Mouse (Mus musculus) liver, postnatal 0 days (tissue): ENCODE measurements around the gene Plekhm3.

Source experiments
- CTCF ChIP-seq: sonication (generic); IDR thresholded peaks from 2 replicates; pipeline ENCODE4 v1.5.1; 2016; ENCODE audit warnings: antibody characterized with exemption, low read depth
- EP300 ChIP-seq: IDR thresholded peaks from 2 replicates; pipeline ENCODE4 v1.6.1; 2016; ENCODE audit warnings: antibody characterized with exemption, low read depth, mild to moderate bottlenecking

DNA sequence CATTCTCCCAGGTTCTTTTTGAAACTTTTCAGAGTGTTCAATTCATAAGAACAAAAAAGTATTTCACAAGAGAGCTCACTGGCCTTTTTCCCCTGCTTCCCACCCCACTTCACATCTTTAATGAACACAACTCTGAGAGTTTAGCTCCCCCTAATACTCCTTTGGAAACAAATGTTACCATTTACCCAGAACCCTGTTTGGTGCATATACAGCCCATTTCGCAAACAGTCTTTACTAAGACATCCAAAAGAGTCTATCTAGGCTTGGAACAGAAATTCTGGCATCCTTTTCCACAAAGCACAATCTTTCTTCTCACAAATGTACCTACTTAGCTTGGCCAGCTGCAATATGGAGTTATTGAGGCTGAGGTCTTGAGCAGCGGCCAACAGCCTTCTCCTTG is 59.1 kb downstream of the Plekhm3 start:
- TF ChIP-seq CTCF, result no peak
- no peak for TF ChIP-seq EP300
